Mouse (Mus musculus) kidney, postnatal 0 days (tissue): ENCODE measurements at regions not wholly inside any gene's neighbourhood (a gene's known extent, or its start where the extent isn't known, plus 50 kb on each side); places are given as distances from the start of the nearest gene placed in this dataset.
A peak's percentile ranks its signal among the peaks of the same experiment; 100 is the strongest.

Source experiments
- ATAC-seq: fragments of 200-750 bp; cut with Nextera tagmentation; replicated peaks from 2 replicates; pipeline ENCODE4 v1.8.0; 2017; ENCODE audit warnings: low read depth, moderate number of reproducible peaks, moderate TSS enrichment, moderate library complexity; ENCODE audit not compliant: low FRiP score
- DNase-seq: peaks from one replicate; pipeline ENCODE4 v3.0.0-alpha.2; 2016; ENCODE audit warnings: low spot score
- H3K27ac ChIP-seq: fragments of 300-500 bp; sonication (generic); 2 replicates; pipeline ENCODE4 v1.5.1; 2014; ENCODE audit warnings: mild to moderate bottlenecking
- H3K27me3 ChIP-seq: fragments of 300-500 bp; sonication (generic); 2 replicates; pipeline ENCODE4 v1.6.1; 2014; ENCODE audit warnings: low read length, mixed read lengths; ENCODE audit not compliant: insufficient read depth
- H3K36me3 ChIP-seq: fragments of 300-500 bp; sonication (generic); 2 replicates; pipeline ENCODE4 v1.6.1; 2014; ENCODE audit warnings: low read length, mixed read lengths; ENCODE audit not compliant: insufficient read depth
- H3K4me1 ChIP-seq: fragments of 300-500 bp; sonication (generic); replicated peaks from 2 replicates; pipeline ENCODE4 v1.6.1; 2014; ENCODE audit warnings: antibody characterized with exemption, low read length, mixed read lengths; ENCODE audit not compliant: insufficient read depth
- H3K4me2 ChIP-seq: fragments of 300-500 bp; sonication (generic); 2 replicates; pipeline ENCODE4 v1.6.1; 2014; ENCODE audit warnings: mild to moderate bottlenecking, low read length, moderate library complexity, mixed read lengths
- H3K4me3 ChIP-seq: fragments of 300-500 bp; sonication (generic); replicated peaks from 2 replicates; pipeline ENCODE4 v1.5.1; 2014; ENCODE audit warnings: low read depth, low read length
- H3K9ac ChIP-seq: fragments of 300-500 bp; sonication (generic); 2 replicates; pipeline ENCODE4 v1.6.1; 2014; ENCODE audit warnings: low read depth, low read length
- H3K9me3 ChIP-seq: fragments of 300-500 bp; sonication (generic); replicated peaks from 2 replicates; pipeline ENCODE4 v1.6.1; 2016; ENCODE audit warnings: low read length, inconsistent platforms, mixed read lengths
- CTCF ChIP-seq: IDR thresholded peaks from 2 replicates; pipeline ENCODE4 v1.5.1; 2016; ENCODE audit warnings: antibody characterized with exemption, low read depth, mild to moderate bottlenecking, moderate library complexity
- WGBS: fragments of 180-500 bp; shearing (Covaris S2); extraction: QIAGEN DNeasy Blood & Tissue Kit; methylation state at CpG from one replicate; pipeline ENCODE4 v1.1.7; 2014; 5-methylcytosine and 5-hydroxymethylcytosine counted together

DNA sequence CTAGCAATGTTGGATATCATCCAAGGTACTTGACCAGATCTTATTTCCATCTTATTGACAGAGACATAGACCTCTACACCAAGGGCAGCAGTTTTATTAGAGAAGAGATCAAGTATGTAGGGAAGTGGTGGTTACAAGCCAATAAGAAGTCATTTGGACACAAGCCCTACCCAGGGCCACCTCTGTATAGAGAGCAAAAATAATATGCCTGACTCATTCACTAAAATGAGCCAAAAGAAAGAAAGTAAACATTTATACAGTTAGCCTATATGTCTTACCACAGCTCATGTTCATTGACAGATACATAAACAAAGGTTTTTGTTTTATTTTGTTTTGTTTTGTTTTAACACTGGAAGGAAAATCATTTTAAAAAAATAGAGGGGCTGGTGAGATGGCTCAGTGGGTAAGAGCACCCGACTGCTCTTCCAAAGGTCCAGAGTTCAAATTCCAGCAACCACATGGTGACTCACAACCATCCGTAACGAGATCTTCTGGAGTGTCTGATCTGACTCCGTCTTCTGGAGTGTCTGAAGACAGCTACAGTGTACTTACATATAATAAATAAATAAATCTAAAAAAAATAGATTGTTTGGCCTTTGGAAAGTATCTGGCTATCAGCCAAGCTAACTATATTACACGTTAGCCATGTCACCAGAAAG is 76.9 kb downstream of the Rlim start:
- no peaks in the 10 kb centered on the region for H3K36me3 ChIP-seq
- H3K27ac ChIP-seq: no peak overlapping the region
- no peak overlapping the region for H3K4me3 ChIP-seq
- no peaks in the 10 kb centered on the region for H3K4me1 ChIP-seq
- H3K27me3 ChIP-seq: no peaks in the 10 kb centered on the region
- H3K9ac ChIP-seq: no peak overlapping the region
- ATAC-seq: no peak
- no peaks in the 10 kb centered on the region for H3K9me3 ChIP-seq
- TF ChIP-seq CTCF: no peak
- no peak for DNase-seq
- no peak overlapping the region for H3K4me2 ChIP-seq
- WGBS: 66% methylated on average over 5 of the region's 5 CpGs

- Histone ChIP-seq H3K4me3 (no peak overlapping the region), H3K27me3 (no peaks in the 10 kb centered on the region), H3K27ac (no peak overlapping the region), H3K4me2 (peak overlapping the region; percentile 31; the same call in 1 of the 2 replicates), H3K36me3 (no peaks in the 10 kb centered on the region), H3K9me3 (no peaks in the 10 kb centered on the region), H3K9ac (no peak overlapping the region), H3K4me1 (no peaks in the 10 kb centered on the region)
- ATAC-seq: no peak
- WGBS: 33% methylated on average over 22 of the region's 24 CpGs
- no peak for DNase-seq
- no peak for TF ChIP-seq CTCF
Observed at GRCm38 (mm10) chrX:103879329-103879935, 57.6 kb upstream of the Slc16a2 start.
